Mouse (Mus musculus) limb, embryonic 10.5 days (tissue): ENCODE data around the gene Nmur1. TPM values are rescaled to one million over a fixed set of nuclear protein-coding genes. Genes with fewer than 3 reads are reported as not detected.

Source experiments
- DNase-seq: peaks from one replicate; pipeline ENCODE4 v3.0.0-alpha.2; 2017; ENCODE audit warnings: low spot score
- H3K27ac ChIP-seq: fragments of 300-500 bp; sonication (generic); 2 replicates; pipeline ENCODE4 v1.5.1; 2016; ENCODE audit warnings: mild to moderate bottlenecking
- H3K27me3 ChIP-seq: fragments of 300-500 bp; sonication (generic); 2 replicates; pipeline ENCODE4 v1.6.1; 2016; ENCODE audit warnings: low read depth, mild to moderate bottlenecking; ENCODE audit not compliant: poor library complexity, severe bottlenecking
- H3K36me3 ChIP-seq: fragments of 300-500 bp; sonication (generic); 2 replicates; pipeline ENCODE4 v1.6.1; 2016; ENCODE audit warnings: mild to moderate bottlenecking, moderate library complexity
- H3K4me1 ChIP-seq: fragments of 300-500 bp; sonication (generic); 2 replicates; pipeline ENCODE4 v1.6.1; 2016
- H3K4me3 ChIP-seq: fragments of 300-500 bp; sonication (generic); 2 replicates; pipeline ENCODE4 v1.5.1; 2016; ENCODE audit warnings: mild to moderate bottlenecking, moderate library complexity
- H3K9me3 ChIP-seq: fragments of 300-500 bp; sonication (generic); replicated peaks from 2 replicates; pipeline ENCODE4 v1.6.1; 2016; ENCODE audit warnings: mild to moderate bottlenecking
- WGBS: fragments of 180-500 bp; shearing (Covaris S2); methylation state at CpG from one replicate; pipeline ENCODE4 v1.1.7; 2016; 5-methylcytosine and 5-hydroxymethylcytosine counted together
- polyA plus RNA-seq: library from polyadenylated mRNA; unstranded; fragments of >200 nt; fragmentation: Nextera tagmentation; extraction: Ambion mirVana; gene quantifications from 2 replicates; pipeline ENCODE4 v1.2.1, GENCODE M21; 2016

The Nmur1 gene
- polyA plus RNA-seq, 1 experiment from 2014 or later = 0.15 TPM

GRCm38 (mm10) chr1:86449966-86450365, 23.9 kb upstream of the Nmur1 start:
- Histone ChIP-seq H3K36me3 (no peaks in the 10 kb centered on the region), H3K4me3 (no peak overlapping the region), H3K27me3 (no peaks in the 10 kb centered on the region), H3K4me1 (peaks cover 12% of the 10 kb centered on the region), H3K9me3 (no peaks in the 10 kb centered on the region), H3K27ac (no peak overlapping the region)
- 46% methylated on average over 6 of the region's 6 CpGs for WGBS
- no peak for DNase-seq

- Histone ChIP-seq H3K36me3 (no peaks in the 10 kb centered on the region), H3K27me3 (no peaks in the 10 kb centered on the region), H3K27ac (peak overlapping the region; percentile 59), H3K9me3 (no peaks in the 10 kb centered on the region), H3K4me3 (no peak overlapping the region), H3K4me1 (peaks cover 25% of the 10 kb centered on the region)
- no peak for DNase-seq
- 27% methylated on average over 4 of the region's 4 CpGs for WGBS
Observed at GRCm38 (mm10) chr1:86448272-86448671, 22.2 kb upstream of the Nmur1 start.

GRCm38 (mm10) chr1:86447596-86448171, 21.7 kb upstream of the Nmur1 start:
- H3K9me3 ChIP-seq = no peaks in the 10 kb centered on the region
- H3K27me3 ChIP-seq = no peaks in the 10 kb centered on the region
- no peak overlapping the region for H3K4me3 ChIP-seq
- WGBS = 57% methylated on average over 13 of the region's 13 CpGs
- DNase-seq = no peak
- peaks cover 31% of the 10 kb centered on the region for H3K4me1 ChIP-seq
- H3K36me3 ChIP-seq = no peaks in the 10 kb centered on the region
- H3K27ac ChIP-seq = peak overlapping the region; percentile 59

GRCm38 (mm10) chr1:86443386-86444172, 17.6 kb upstream of the Nmur1 start:
- Histone ChIP-seq H3K27me3 (peaks cover 8% of the 10 kb centered on the region; the same call in 1 of the 2 replicates), H3K4me1 (peaks cover 63% of the 10 kb centered on the region), H3K9me3 (no peaks in the 10 kb centered on the region), H3K36me3 (no peaks in the 10 kb centered on the region), H3K4me3 (peak overlapping the region; percentile 62), H3K27ac (peak overlapping the region; percentile 100)
- DNase-seq = no peak
- 70% methylated on average over 8 of the region's 8 CpGs for WGBS

GRCm38 (mm10) chr1:86442832-86443231, 16.8 kb upstream of the Nmur1 start:
- peak overlapping the region; percentile 100 for H3K27ac ChIP-seq
- no peaks in the 10 kb centered on the region for H3K9me3 ChIP-seq
- 5% methylated on average over 24 of the region's 24 CpGs for WGBS
- no peak for DNase-seq
- peak overlapping the region; percentile 62 for H3K4me3 ChIP-seq
- peaks cover 59% of the 10 kb centered on the region for H3K4me1 ChIP-seq
- no peaks in the 10 kb centered on the region for H3K36me3 ChIP-seq
- peaks cover 8% of the 10 kb centered on the region; the same call in 1 of the 2 replicates for H3K27me3 ChIP-seq

GRCm38 (mm10) chr1:86441980-86442831, 16.2 kb upstream of the Nmur1 start:
- Histone ChIP-seq H3K9me3 (no peaks in the 10 kb centered on the region), H3K27ac (peak overlapping the region; percentile 100), H3K36me3 (no peaks in the 10 kb centered on the region), H3K27me3 (peaks cover 8% of the 10 kb centered on the region; the same call in 1 of the 2 replicates), H3K4me1 (peaks cover 54% of the 10 kb centered on the region), H3K4me3 (peak overlapping the region; percentile 62)
- WGBS = under 1% methylated on average over 81 of the region's 81 CpGs
- DNase-seq = peak; percentile 92

- H3K27me3 ChIP-seq = peaks cover 8% of the 10 kb centered on the region; the same call in 1 of the 2 replicates
- no peaks in the 10 kb centered on the region for H3K36me3 ChIP-seq
- peaks cover 54% of the 10 kb centered on the region for H3K4me1 ChIP-seq
- 0% methylated on average over 5 of the region's 5 CpGs for WGBS
- no peak for DNase-seq
- H3K9me3 ChIP-seq = no peaks in the 10 kb centered on the region
- peak overlapping the region; percentile 62 for H3K4me3 ChIP-seq
- peak overlapping the region; percentile 100 for H3K27ac ChIP-seq
Observed at GRCm38 (mm10) chr1:86441724-86441979, 15.6 kb upstream of the Nmur1 start.

- H3K27ac ChIP-seq = peak overlapping the region; percentile 100
- H3K36me3 ChIP-seq = no peaks in the 10 kb centered on the region
Observed at GRCm38 (mm10) chr1:86440887-86441723, 15.1 kb upstream of the Nmur1 start.

GRCm38 (mm10) chr1:86440171-86440886, 14.3 kb upstream of the Nmur1 start:
- Histone ChIP-seq H3K27ac (peak overlapping the region; percentile 100), H3K9me3 (no peaks in the 10 kb centered on the region), H3K4me1 (peaks cover 59% of the 10 kb centered on the region), H3K36me3 (no peaks in the 10 kb centered on the region), H3K27me3 (peaks cover 8% of the 10 kb centered on the region; the same call in 1 of the 2 replicates), H3K4me3 (peak overlapping the region; percentile 62)
- 5% methylated on average over 18 of the region's 18 CpGs for WGBS
- peak; percentile 96 for DNase-seq

More at GRCm38 (mm10) chr1:86440887-86441723, 15.1 kb upstream of the Nmur1 start:
- H3K4me3 ChIP-seq = peak overlapping the region; percentile 62
- WGBS = 2% methylated on average over 28 of the region's 29 CpGs
- peak; percentile 87 for DNase-seq
- no peaks in the 10 kb centered on the region for H3K9me3 ChIP-seq
- H3K4me1 ChIP-seq = peaks cover 54% of the 10 kb centered on the region
- peaks cover 8% of the 10 kb centered on the region; the same call in 1 of the 2 replicates for H3K27me3 ChIP-seq

- Histone ChIP-seq H3K27me3 (peaks cover 8% of the 10 kb centered on the region; the same call in 1 of the 2 replicates), H3K9me3 (no peaks in the 10 kb centered on the region), H3K4me3 (no peak overlapping the region), H3K27ac (peak overlapping the region; percentile 100), H3K36me3 (no peaks in the 10 kb centered on the region), H3K4me1 (peaks cover 66% of the 10 kb centered on the region)
- DNase-seq = no peak
- 33% methylated on average over 8 of the region's 8 CpGs for WGBS
Observed at GRCm38 (mm10) chr1:86439487-86440170, 13.6 kb upstream of the Nmur1 start.

GRCm38 (mm10) chr1:86438501-86438900, 12.5 kb upstream of the Nmur1 start:
- peaks cover 8% of the 10 kb centered on the region; the same call in 1 of the 2 replicates for H3K27me3 ChIP-seq
- DNase-seq = no peak
- no peaks in the 10 kb centered on the region for H3K36me3 ChIP-seq
- peaks cover 66% of the 10 kb centered on the region for H3K4me1 ChIP-seq
- H3K27ac ChIP-seq = no peak overlapping the region
- 86% methylated on average over 2 of the region's 2 CpGs for WGBS
- H3K4me3 ChIP-seq = no peak overlapping the region
- no peaks in the 10 kb centered on the region for H3K9me3 ChIP-seq
